Mouse (Mus musculus): ENCODE measurements around the gene Kcnh3. TPM values are rescaled to one million over a fixed set of nuclear protein-coding genes. Genes with fewer than 3 reads are reported as not detected.

The Kcnh3 gene
- polyA plus RNA-seq (2017; shearing (Covaris generic)), result 3.9 TPM

DNA sequence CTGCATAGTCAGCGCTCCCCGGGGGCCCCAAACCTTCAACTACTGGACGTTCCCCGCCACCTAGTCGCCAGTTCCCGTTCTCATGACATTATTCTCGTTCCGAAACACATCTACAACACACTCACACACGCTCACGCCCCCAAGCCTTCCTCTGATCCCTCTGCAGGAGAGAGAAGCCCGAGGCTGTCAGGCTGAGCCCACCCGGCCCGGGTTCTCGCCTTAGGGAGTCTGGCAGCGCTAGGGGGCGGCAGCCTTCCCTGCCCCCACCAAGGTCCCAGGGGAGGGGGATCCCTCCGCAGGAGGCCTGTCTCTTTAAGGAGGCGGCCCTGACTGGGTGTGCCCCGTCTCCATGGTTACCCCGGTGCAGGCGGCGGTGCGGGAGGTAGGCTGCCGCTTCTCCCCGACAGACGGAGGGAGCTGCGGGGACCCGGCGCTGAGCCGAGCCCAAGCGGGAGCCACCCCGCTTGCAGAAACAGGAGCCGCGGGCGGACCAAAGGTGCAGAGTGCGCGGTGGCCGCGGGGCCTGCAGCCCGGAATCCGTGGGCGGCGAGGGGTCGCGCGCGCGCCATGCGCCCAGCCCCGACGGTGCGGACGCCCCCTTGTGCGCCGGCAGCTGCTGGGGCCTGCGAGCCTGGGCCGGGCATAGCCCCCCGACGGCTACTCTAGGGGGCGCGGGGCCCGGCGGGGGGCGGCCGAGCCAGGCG, at the start of gene Kcnh3:
Gene Kcnh3 (plus strand): TSS at position 654 of the 704 bp plus-strand sequence.

DNA sequence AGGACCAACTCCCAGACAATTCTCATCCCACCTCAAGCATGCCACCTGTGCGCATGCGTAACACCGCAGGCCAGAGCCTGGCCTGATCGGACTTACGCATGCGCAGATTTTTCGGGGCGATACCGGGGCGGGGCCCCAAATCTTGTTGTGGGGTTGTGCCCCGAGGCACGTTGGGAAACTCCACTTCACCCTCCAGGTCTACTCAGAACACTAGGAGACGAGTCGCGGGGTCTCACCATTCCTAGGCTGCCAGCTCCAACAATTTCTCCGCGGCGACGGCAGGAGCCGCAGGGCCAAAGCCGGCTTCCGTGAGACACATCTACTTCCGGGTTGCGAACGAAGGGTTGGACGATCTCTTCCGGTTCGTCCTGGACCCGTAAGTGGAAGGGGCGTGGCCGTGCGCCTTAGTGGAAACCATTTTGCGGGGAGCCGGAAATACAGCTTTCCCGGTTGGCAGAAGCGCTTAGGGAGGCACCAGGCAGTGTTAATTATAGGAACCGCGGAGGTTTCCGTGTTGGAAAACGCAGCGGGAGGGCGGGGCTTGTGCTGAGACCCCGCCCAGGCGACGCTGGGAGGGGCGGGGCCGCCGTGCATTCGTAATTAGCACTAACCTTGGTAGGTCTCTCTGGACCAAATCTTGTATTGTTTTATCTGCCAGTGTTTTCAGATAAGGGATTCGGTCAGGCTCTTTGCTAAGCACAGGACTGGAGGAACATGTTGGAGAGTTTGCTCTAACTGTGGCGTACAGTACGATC, 27.1 kb downstream of the Kcnh3 start, which contains the start of gene Mcrs1:
Gene Mcrs1 (minus strand): TSS at position 336 of the 755 bp plus-strand sequence.

Other genes with a start within 250 kb of the Kcnh3 start
- gene Tuba1c, start 195.0 kb upstream of the Kcnh3 start, polyA plus RNA-seq (2017; shearing (Covaris generic)), result 75.2 TPM
- not detected for gene Prph, start 169.7 kb upstream of the Kcnh3 start, polyA plus RNA-seq (2017; shearing (Covaris generic))
- 0.81 TPM for gene Troap, start 150.3 kb upstream of the Kcnh3 start, polyA plus RNA-seq (2017; shearing (Covaris generic))
- not detected for gene C1ql4, start 137.0 kb upstream of the Kcnh3 start, polyA plus RNA-seq (2017; shearing (Covaris generic))
- not detected for gene Dnajc22, start 131.7 kb upstream of the Kcnh3 start, polyA plus RNA-seq (2017; shearing (Covaris generic))
- gene Spats2, start 98.9 kb upstream of the Kcnh3 start, polyA plus RNA-seq (2017; shearing (Covaris generic)), result 0.14 TPM
- gene Mcrs1, start 27.1 kb downstream of the Kcnh3 start, polyA plus RNA-seq (2017; shearing (Covaris generic)), result 134 TPM
- gene Prpf40b, start 70.2 kb downstream of the Kcnh3 start, polyA plus RNA-seq (2017; shearing (Covaris generic)), result 15.9 TPM
- gene Fam186b, start 71.0 kb downstream of the Kcnh3 start, polyA plus RNA-seq (2017; shearing (Covaris generic)), result 0.65 TPM
- gene Fmnl3, start 145.6 kb downstream of the Kcnh3 start, polyA plus RNA-seq (2017; shearing (Covaris generic)), result 22.3 TPM
- 203 TPM for gene Tmbim6, start 168.0 kb downstream of the Kcnh3 start, polyA plus RNA-seq (2017; shearing (Covaris generic))
- gene Nckap5l, start 232.9 kb downstream of the Kcnh3 start, polyA plus RNA-seq (2017; shearing (Covaris generic)), result 17.8 TPM
- 35.6 TPM for gene Bcdin3d, start 249.9 kb downstream of the Kcnh3 start, polyA plus RNA-seq (2017; shearing (Covaris generic))

All from CD4-positive, CD25-positive, alpha-beta regulatory T cell, adult 9 weeks (primary cell).